Mouse (Mus musculus) kidney, adult 18-20 months (tissue): ENCODE measurements around the gene Vps37d.

Source experiments
- DNase-seq: peaks from one replicate; pipeline ENCODE4 v3.0.0; 2021

Vps37d gene

DNA sequence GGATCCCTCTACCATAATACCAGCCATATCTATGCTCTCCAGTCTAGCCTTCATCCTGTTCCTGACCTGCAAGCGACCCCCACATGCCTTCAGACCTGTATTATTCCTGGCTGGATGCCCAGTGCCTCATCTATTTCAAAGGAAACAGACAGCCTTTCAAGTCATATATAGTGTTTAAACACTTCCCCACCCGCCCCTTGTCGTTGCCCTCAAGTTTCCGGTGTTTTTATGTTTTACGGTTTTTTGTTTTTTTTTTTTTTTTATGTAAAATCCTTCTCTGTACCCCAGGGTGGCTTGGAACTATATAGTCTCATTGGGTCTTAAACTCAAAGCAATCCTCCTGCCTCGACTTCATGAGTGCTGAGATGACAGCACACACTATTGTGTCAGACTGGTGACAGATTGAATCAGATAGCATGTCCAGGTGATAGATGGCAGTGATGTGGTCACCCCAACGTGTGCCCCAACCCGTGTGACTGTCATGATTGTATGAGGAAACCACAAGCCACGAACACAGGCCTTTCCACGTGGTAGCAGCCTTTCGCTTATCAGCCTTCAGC lies 53.3 kb downstream of the Vps37d start:
- DNase-seq: no peak

DNA sequence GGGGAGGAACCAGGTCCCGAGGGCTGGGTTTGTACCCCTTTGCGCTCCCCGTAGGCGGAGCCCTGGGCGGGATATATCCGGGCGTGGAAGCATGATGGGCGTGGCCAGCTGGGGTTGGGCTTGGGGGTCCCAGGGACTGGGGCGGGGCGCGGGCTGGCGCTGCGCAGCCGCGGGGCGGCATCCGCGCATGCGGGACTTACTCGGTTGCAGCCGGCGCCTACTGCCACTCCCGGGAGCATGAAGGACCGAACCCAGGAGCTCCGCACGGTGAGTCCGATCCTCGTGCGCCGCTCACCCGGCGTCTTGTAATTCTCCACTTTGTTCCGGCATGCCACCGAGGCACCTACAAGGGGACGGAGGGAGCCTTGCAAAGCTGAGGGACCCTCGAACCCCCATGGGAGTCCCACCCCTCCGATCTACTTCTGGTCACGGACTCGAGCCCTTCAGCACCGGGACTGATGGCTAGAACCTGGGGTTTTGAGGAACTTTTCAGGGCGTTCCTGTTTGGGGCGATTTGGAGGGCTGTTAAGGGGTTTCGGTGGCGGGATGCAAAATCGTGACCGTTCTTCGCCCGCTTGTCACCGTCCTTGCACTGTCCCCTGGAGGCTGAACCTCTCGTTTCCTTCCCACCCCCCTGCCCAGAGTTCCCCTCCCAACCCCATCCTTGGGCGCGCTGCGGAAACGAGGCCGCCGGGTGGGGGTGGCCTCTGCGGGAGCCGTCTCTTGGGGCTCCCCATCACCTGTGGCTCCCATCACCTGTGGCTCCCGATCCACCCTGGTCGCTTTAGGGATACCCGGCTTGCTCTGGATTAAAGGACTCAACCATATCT lies 54.5 kb downstream of the Vps37d start, which contains the start of gene Stx1a:
Stx1a (plus strand) TSS at position 139 of the 830 bp plus-strand sequence.
- DNase-seq: peak; percentile 82
